Mouse (Mus musculus) kidney, embryonic 16.5 days (tissue): ENCODE data around the gene Vax1. TPM values are rescaled to one million over a fixed set of nuclear protein-coding genes. Genes with fewer than 3 reads are reported as not detected.

Experiments used
- ATAC-seq: fragments of 200-750 bp; cut with Nextera tagmentation; 2 replicates; pipeline ENCODE4 v1.8.0; 2017; ENCODE audit warnings: moderate TSS enrichment; ENCODE audit not compliant: low FRiP score, low TSS enrichment
- H3K27ac ChIP-seq: fragments of 300-500 bp; sonication (generic); 2 replicates; pipeline ENCODE4 v1.5.1; 2014; ENCODE audit warnings: low read length
- H3K27me3 ChIP-seq: fragments of 300-500 bp; sonication (generic); 2 replicates; pipeline ENCODE4 v1.6.1; 2014; ENCODE audit warnings: low read length, control low read depth, mixed read lengths; ENCODE audit not compliant: insufficient read depth
- H3K36me3 ChIP-seq: fragments of 300-500 bp; sonication (generic); 2 replicates; pipeline ENCODE4 v1.6.1; 2014; ENCODE audit warnings: low read length, control low read depth, mixed read lengths; ENCODE audit not compliant: insufficient read depth
- H3K4me1 ChIP-seq: fragments of 300-500 bp; sonication (generic); 2 replicates; pipeline ENCODE4 v1.6.1; 2014; ENCODE audit warnings: low read length, control low read depth, mixed read lengths; ENCODE audit not compliant: insufficient read depth
- H3K4me2 ChIP-seq: fragments of 300-500 bp; sonication (generic); replicated peaks from 2 replicates; pipeline ENCODE4 v1.6.1; 2014; ENCODE audit warnings: low read depth, low read length
- H3K4me3 ChIP-seq: fragments of 300-500 bp; sonication (generic); 2 replicates; pipeline ENCODE4 v1.5.1; 2014; ENCODE audit warnings: mild to moderate bottlenecking, low read length
- H3K9ac ChIP-seq: fragments of 300-500 bp; sonication (generic); replicated peaks from 2 replicates; pipeline ENCODE4 v1.6.1; 2014; ENCODE audit warnings: low read length
- H3K9me3 ChIP-seq: fragments of 300-500 bp; sonication (generic); 2 replicates; pipeline ENCODE4 v1.6.1; 2016; ENCODE audit warnings: low read length, control low read depth
- WGBS: fragments of 180-500 bp; shearing (Covaris S2); extraction: QIAGEN DNeasy Blood & Tissue Kit; methylation state at CpG from one replicate; pipeline ENCODE4 v1.1.7; 2014; 5-methylcytosine and 5-hydroxymethylcytosine counted together
- polyA plus RNA-seq: library from polyadenylated mRNA; unstranded; fragments of >200 nt; fragmentation: Nextera tagmentation; extraction: Ambion mirVana; gene quantifications from 2 replicates; pipeline ENCODE4 v1.2.1, GENCODE M21; 2015

Vax1 gene
- polyA plus RNA-seq, 1 experiment from 2014 or later = not detected

GRCm38 (mm10) chr19:59171151-59171870, 1.5 kb upstream of the Vax1 start:
- no peak overlapping the region for H3K4me3 ChIP-seq
- H3K9me3 ChIP-seq = no peaks in the 10 kb centered on the region
- peaks cover 24% of the 10 kb centered on the region for H3K4me1 ChIP-seq
- WGBS = 1% methylated on average over 37 of the region's 38 CpGs
- no peaks in the 10 kb centered on the region for H3K36me3 ChIP-seq
- H3K27me3 ChIP-seq = peaks cover 98% of the 10 kb centered on the region
- no peak overlapping the region for H3K9ac ChIP-seq
- 0 out of 2 replicates have a peak overlapping the region, but pooled peaks have one; percentile 15 for H3K4me2 ChIP-seq
- no peak overlapping the region for H3K27ac ChIP-seq
- no peak for ATAC-seq

- WGBS = 0% methylated on average over 5 of the region's 6 CpGs
- ATAC-seq = no peak
These were observed 875 bp upstream of the Vax1 start for GRCm38 (mm10) chr19:59170766-59171095.

GRCm38 (mm10) chr19:59169143-59169935, 517 bp downstream of the Vax1 start:
- no peak overlapping the region for H3K27ac ChIP-seq
- under 1% methylated on average over 65 of the region's 65 CpGs for WGBS
- no peaks in the 10 kb centered on the region for H3K9me3 ChIP-seq
- peak overlapping the region; percentile 32 for H3K4me3 ChIP-seq
- H3K4me1 ChIP-seq = peaks cover 30% of the 10 kb centered on the region
- no peaks in the 10 kb centered on the region for H3K36me3 ChIP-seq
- H3K9ac ChIP-seq = no peak overlapping the region
- peak; percentile 57 for ATAC-seq
- peak overlapping the region; percentile 19 for H3K4me2 ChIP-seq
- H3K27me3 ChIP-seq = peaks cover 99% of the 10 kb centered on the region

More at GRCm38 (mm10) chr19:59170766-59171095, 875 bp upstream of the Vax1 start:
- Histone ChIP-seq H3K9ac (no peak overlapping the region), H3K36me3 (no peaks in the 10 kb centered on the region), H3K27me3 (peaks cover 98% of the 10 kb centered on the region), H3K9me3 (no peaks in the 10 kb centered on the region), H3K4me2 (no peak overlapping the region), H3K4me1 (peaks cover 30% of the 10 kb centered on the region), H3K4me3 (0 out of 2 replicates have a peak overlapping the region, but pooled peaks have one; percentile 32), H3K27ac (no peak overlapping the region)

GRCm38 (mm10) chr19:59168386-59168905, 1.4 kb downstream of the Vax1 start:
- Histone ChIP-seq H3K4me3 (no peak overlapping the region), H3K36me3 (no peaks in the 10 kb centered on the region), H3K9me3 (no peaks in the 10 kb centered on the region), H3K27ac (no peak overlapping the region), H3K4me1 (peaks cover 30% of the 10 kb centered on the region), H3K9ac (no peak overlapping the region), H3K27me3 (peaks cover 99% of the 10 kb centered on the region), H3K4me2 (no peak overlapping the region)
- no peak for ATAC-seq
- under 1% methylated on average over 17 of the region's 17 CpGs for WGBS

- 19% methylated on average over 5 of the region's 5 CpGs for WGBS
- Histone ChIP-seq H3K9ac (no peak overlapping the region), H3K27me3 (peaks cover 99% of the 10 kb centered on the region), H3K36me3 (no peaks in the 10 kb centered on the region), H3K9me3 (no peaks in the 10 kb centered on the region), H3K4me2 (no peak overlapping the region), H3K4me3 (no peak overlapping the region), H3K27ac (no peak overlapping the region), H3K4me1 (peaks cover 30% of the 10 kb centered on the region)
- no peak for ATAC-seq
These were observed 2.0 kb downstream of the Vax1 start for GRCm38 (mm10) chr19:59167871-59168270.

- H3K4me3 ChIP-seq = peak overlapping the region; percentile 43
- ATAC-seq = no peak
- H3K4me1 ChIP-seq = peaks cover 30% of the 10 kb centered on the region
- no peaks in the 10 kb centered on the region for H3K36me3 ChIP-seq
- 4% methylated on average over 13 of the region's 13 CpGs for WGBS
- peaks cover 99% of the 10 kb centered on the region for H3K27me3 ChIP-seq
- H3K9ac ChIP-seq = no peak overlapping the region; the same call in 1 of the 2 replicates
- H3K27ac ChIP-seq = no peak overlapping the region
- H3K4me2 ChIP-seq = peak overlapping the region; percentile 67
- H3K9me3 ChIP-seq = no peaks in the 10 kb centered on the region
These were observed 3.0 kb downstream of the Vax1 start for GRCm38 (mm10) chr19:59166879-59167278.

GRCm38 (mm10) chr19:59166311-59166761, 3.5 kb downstream of the Vax1 start:
- no peaks in the 10 kb centered on the region for H3K9me3 ChIP-seq
- H3K36me3 ChIP-seq = no peaks in the 10 kb centered on the region
- H3K27me3 ChIP-seq = peaks cover 99% of the 10 kb centered on the region
- H3K9ac ChIP-seq = peak overlapping the region; percentile 44; the same call in 1 of the 2 replicates
- under 1% methylated on average over 45 of the region's 55 CpGs for WGBS
- peak; percentile 28; the same call in 1 of the 2 replicates for ATAC-seq
- peaks cover 27% of the 10 kb centered on the region for H3K4me1 ChIP-seq
- peak overlapping the region; percentile 43 for H3K4me3 ChIP-seq
- H3K4me2 ChIP-seq = peak overlapping the region; percentile 67
- no peak overlapping the region for H3K27ac ChIP-seq

- no peak overlapping the region for H3K4me3 ChIP-seq
- no peak for ATAC-seq
- no peaks in the 10 kb centered on the region for H3K36me3 ChIP-seq
- H3K9me3 ChIP-seq = no peaks in the 10 kb centered on the region
- WGBS = 5% methylated on average over 7 of the region's 7 CpGs
- H3K9ac ChIP-seq = no peak overlapping the region
- no peak overlapping the region for H3K27ac ChIP-seq
- H3K4me1 ChIP-seq = peaks cover 24% of the 10 kb centered on the region
- peaks cover 99% of the 10 kb centered on the region for H3K27me3 ChIP-seq
- no peak overlapping the region for H3K4me2 ChIP-seq
These were observed 4.3 kb downstream of the Vax1 start for GRCm38 (mm10) chr19:59165577-59165976.

GRCm38 (mm10) chr19:59164896-59165560, 4.8 kb downstream of the Vax1 start:
- peaks cover 22% of the 10 kb centered on the region for H3K4me1 ChIP-seq
- no peak overlapping the region for H3K27ac ChIP-seq
- no peaks in the 10 kb centered on the region for H3K36me3 ChIP-seq
- 5% methylated on average over 16 of the region's 16 CpGs for WGBS
- H3K9ac ChIP-seq = no peak overlapping the region
- ATAC-seq = no peak
- no peak overlapping the region for H3K4me3 ChIP-seq
- H3K4me2 ChIP-seq = no peak overlapping the region
- no peaks in the 10 kb centered on the region for H3K9me3 ChIP-seq
- peaks cover 99% of the 10 kb centered on the region for H3K27me3 ChIP-seq
